Mouse (Mus musculus) limb, embryonic 15.5 days (tissue): ENCODE measurements around the gene Fam167b. TPM values are rescaled to one million over a fixed set of nuclear protein-coding genes. Genes with fewer than 3 reads are reported as not detected.

Source experiments
- microRNA-seq: library from miRNA; unstranded; fragments of <30 nt; microRNA quantifications from one replicate; pipeline ENCODE4, GENCODE M21; 2016
- polyA plus RNA-seq: library from polyadenylated mRNA; unstranded; fragments of >200 nt; fragmentation: Nextera tagmentation; extraction: Ambion mirVana; gene quantifications from 2 replicates; pipeline ENCODE4 v1.2.1, GENCODE M21; 2015

Gene Fam167b
- polyA plus RNA-seq, 1 experiment from 2014 or later = 6.9 TPM

Small RNA genes within 50 kb of the gene (microRNA-seq; reads per million reads assigned to microRNA genes)
- not detected for gene Mir8119

Other genes with a start within 250 kb of the Fam167b start
- gene Rbbp4, start 243.2 kb downstream of the Fam167b start, polyA plus RNA-seq = 326 and 338 TPM in 2 replicates
- 39.1 and 47.0 TPM in 2 replicates for gene Zbtb8os, start 242.9 kb downstream of the Fam167b start, polyA plus RNA-seq
- 15.8 and 16.4 TPM in 2 replicates for gene Zbtb8a, start 200.4 kb downstream of the Fam167b start, polyA plus RNA-seq
- gene Zbtb8b, start 137.7 kb downstream of the Fam167b start, polyA plus RNA-seq = 0.86 and 1.00 TPM in 2 replicates
- gene Bsdc1, start 117.0 kb downstream of the Fam167b start, polyA plus RNA-seq = 30.2 and 30.8 TPM in 2 replicates
- gene Tssk3, start 87.5 kb downstream of the Fam167b start, polyA plus RNA-seq = not detected in 2 replicates
- not detected in 2 replicates for gene Fam229a, start 87.4 kb downstream of the Fam167b start, polyA plus RNA-seq
- 445 and 538 TPM in 2 replicates for gene Marcksl1, start 65.0 kb downstream of the Fam167b start, polyA plus RNA-seq
- 196 and 204 TPM in 2 replicates for gene Hdac1, start 35.8 kb downstream of the Fam167b start, polyA plus RNA-seq
- 5.8 and 6.3 TPM in 2 replicates for gene Lck, start 4.9 kb downstream of the Fam167b start, polyA plus RNA-seq
- 275 and 278 TPM in 2 replicates for gene Eif3i, start 22.1 kb upstream of the Fam167b start, polyA plus RNA-seq
- 192 and 199 TPM in 2 replicates for gene Tmem234, start 22.1 kb upstream of the Fam167b start, polyA plus RNA-seq
- 2.4 TPM in 2 replicates for gene Dcdc2b, start 35.7 kb upstream of the Fam167b start, polyA plus RNA-seq
- 28.2 and 29.6 TPM in 2 replicates for gene Iqcc, start 40.5 kb upstream of the Fam167b start, polyA plus RNA-seq
- 50.8 and 50.9 TPM in 2 replicates for gene Ccdc28b, start 45.4 kb upstream of the Fam167b start, polyA plus RNA-seq
- 84.9 and 92.7 TPM in 2 replicates for gene Txlna, start 62.5 kb upstream of the Fam167b start, polyA plus RNA-seq
- 15.3 TPM in 2 replicates for gene Kpna6, start 94.2 kb upstream of the Fam167b start, polyA plus RNA-seq
- gene Tmem39b, start 118.3 kb upstream of the Fam167b start, polyA plus RNA-seq = 12.9 and 15.9 TPM in 2 replicates
- 79.2 and 95.9 TPM in 2 replicates for gene Khdrbs1, start 163.8 kb upstream of the Fam167b start, polyA plus RNA-seq
- gene Ptp4a2, start 232.7 kb upstream of the Fam167b start, polyA plus RNA-seq = 339 and 355 TPM in 2 replicates